Mouse (Mus musculus) E14TG2a.4 (cell line): Measurements from ENCODE around the gene Ccdc60.

ENCODE experiments used
- CTCF ChIP-seq: conservative IDR thresholded peaks from 2 replicates; pipeline ENCODE4 v1.5.1; 2014; ENCODE audit warnings: low read length
- POU5F1 ChIP-seq: IDR thresholded peaks from 2 replicates; pipeline ENCODE4 v1.6.1; 2014; ENCODE audit warnings: low read length, borderline replicate concordance

GRCm38 (mm10) chr5:116323401-116323800 lies 34.6 kb upstream of the Ccdc60 start:
- no peak for TF ChIP-seq CTCF
- no peak for TF ChIP-seq POU5F1
